Mouse (Mus musculus) CH12.LX (cell line): ENCODE results near the gene Zhx3. TPM values are rescaled to one million over a fixed set of nuclear protein-coding genes. Genes with fewer than 3 reads are reported as not detected.

Experiments used
- DNase-seq: peaks from one replicate; pipeline ENCODE4 v3.0.0-alpha.2; 2013; ENCODE audit errors: extremely low read depth
- H3K27ac ChIP-seq: 2 replicates; pipeline ENCODE4 v1.5.1; 2012; ENCODE audit warnings: low read depth, mild to moderate bottlenecking, control low read depth, moderate library complexity; ENCODE audit not compliant: insufficient read depth
- H3K27me3 ChIP-seq: replicated peaks from 2 replicates; pipeline ENCODE3; 2012; ENCODE audit warnings: inconsistent platforms
- H3K36me3 ChIP-seq, 2 experiments: replicated peaks in 1 of 2; 2 replicates each; pipeline versions ENCODE3 to v1.6.1; 2012; ENCODE audit warnings: inconsistent platforms in 1 of 2, low read length in 1 of 2, mild to moderate bottlenecking in 1 of 2, mixed read lengths in 1 of 2, moderate library complexity in 1 of 2; ENCODE audit not compliant: control insufficient read depth in 1 of 2, insufficient read depth in 1 of 2
- H3K4me1 ChIP-seq, 2 experiments: 2 replicates each; pipeline ENCODE4 v1.6.1; 2012; ENCODE audit warnings: inconsistent platforms in 1 of 2, moderate library complexity in 1 of 2; ENCODE audit not compliant: insufficient read depth in 2 of 2, control insufficient read depth in 1 of 2
- H3K4me2 ChIP-seq: 2 replicates; pipeline ENCODE4 v1.6.1; 2012; ENCODE audit warnings: low read depth, mild to moderate bottlenecking, control low read depth; ENCODE audit not compliant: poor library complexity, insufficient read depth, severe bottlenecking
- H3K4me3 ChIP-seq, 3 experiments: fragments of 150-350 bp in 1 of 3; sonication (generic) in 1 of 3; replicated peaks in 1 of 3; 2 replicates each; pipeline versions ENCODE3 to v1.5.1; 2011 to 2012; ENCODE audit warnings: low read depth in 2 of 3, low read length in 2 of 3, mild to moderate bottlenecking in 2 of 3, moderate library complexity in 2 of 3, control low read depth in 1 of 3, improper control_type of control experiment in 1 of 3, inconsistent platforms in 1 of 3, mixed read lengths in 1 of 3; ENCODE audit not compliant: poor library complexity in 1 of 3
- H3K79me2 ChIP-seq: replicated peaks from 2 replicates; pipeline ENCODE4 v1.6.1; 2012; ENCODE audit warnings: mild to moderate bottlenecking, moderate library complexity; ENCODE audit not compliant: control insufficient read depth, poor library complexity, insufficient read depth, severe bottlenecking; ENCODE audit errors: extremely low read depth
- H3K9ac ChIP-seq: 2 replicates; pipeline ENCODE4 v1.6.1; 2012; ENCODE audit warnings: low read depth, mild to moderate bottlenecking, control low read depth, moderate library complexity; ENCODE audit not compliant: insufficient read depth
- H3K9me3 ChIP-seq: replicated peaks from 2 replicates; pipeline ENCODE3; 2012; ENCODE audit warnings: low read length, inconsistent platforms, mixed read lengths
- CTCF ChIP-seq, 2 experiments: IDR thresholded peaks in 1 of 2; conservative IDR thresholded peaks in 1 of 2; 2 replicates each; pipeline ENCODE4 v1.5.1; 2011 to 2012; ENCODE audit warnings: low read depth in 2 of 2, low read length in 2 of 2, improper control_type of control experiment in 1 of 2, inconsistent platforms in 1 of 2, mild to moderate bottlenecking in 1 of 2, moderate library complexity in 1 of 2
- E2F4 ChIP-seq: IDR thresholded peaks from 2 replicates; pipeline ENCODE4 v1.6.1; 2011; ENCODE audit warnings: low read depth, low read length, improper control_type of control experiment; ENCODE audit not compliant: insufficient replicate concordance
- HCFC1 ChIP-seq: IDR thresholded peaks from 2 replicates; pipeline ENCODE4 v1.6.1; 2012; ENCODE audit warnings: low read depth, mild to moderate bottlenecking, inconsistent platforms, low read length, improper control_type of control experiment
- IRF4 ChIP-seq: IDR thresholded peaks from 2 replicates; pipeline ENCODE4 v1.6.1; 2014; ENCODE audit warnings: low read depth, mild to moderate bottlenecking, inconsistent platforms, low read length, improper control_type of control experiment
- JUN ChIP-seq: IDR thresholded peaks from 2 replicates; pipeline ENCODE4 v1.6.1; 2011; ENCODE audit warnings: low read depth, mild to moderate bottlenecking, low read length, improper control_type of control experiment, moderate library complexity; ENCODE audit not compliant: insufficient read depth
- JUND ChIP-seq: conservative IDR thresholded peaks from 2 replicates; pipeline ENCODE4 v1.6.1; 2011; ENCODE audit warnings: low read depth, low read length, improper control_type of control experiment
- MAFK ChIP-seq: IDR thresholded peaks from 2 replicates; pipeline ENCODE4 v1.6.1; 2011; ENCODE audit warnings: low read length, improper control_type of control experiment; ENCODE audit not compliant: insufficient replicate concordance
- MAZ ChIP-seq: IDR thresholded peaks from 2 replicates; pipeline ENCODE4 v1.6.1; 2012; ENCODE audit warnings: low read depth, mild to moderate bottlenecking, inconsistent platforms, low read length, improper control_type of control experiment, moderate library complexity
- MEF2A ChIP-seq: IDR thresholded peaks from 2 replicates; pipeline ENCODE4 v1.6.1; 2014; ENCODE audit warnings: low read depth, mild to moderate bottlenecking, inconsistent platforms, low read length, improper control_type of control experiment, borderline replicate concordance
- MYC ChIP-seq: IDR thresholded peaks from 2 replicates; pipeline ENCODE4 v1.6.1; 2011; ENCODE audit warnings: low read depth, mild to moderate bottlenecking, improper control_type of control experiment, low read length
- NRF1 ChIP-seq: IDR thresholded peaks from 2 replicates; pipeline ENCODE4 v1.6.1; 2014; ENCODE audit warnings: low read depth, mild to moderate bottlenecking, inconsistent platforms, low read length, improper control_type of control experiment, moderate library complexity
- POLR2A ChIP-seq: IDR thresholded peaks from 2 replicates; pipeline ENCODE4 v1.6.1; 2011; ENCODE audit warnings: low read depth, mild to moderate bottlenecking, improper control_type of control experiment, low read length
- RAD21 ChIP-seq: IDR thresholded peaks from 2 replicates; pipeline ENCODE4 v1.6.1; 2011; ENCODE audit warnings: low read depth, mild to moderate bottlenecking, low read length, improper control_type of control experiment, moderate library complexity
- SIN3A ChIP-seq: IDR thresholded peaks from 2 replicates; pipeline ENCODE4 v1.6.1; 2012; ENCODE audit warnings: low read length, improper control_type of control experiment, inconsistent platforms
- SMC3 ChIP-seq: IDR thresholded peaks from 2 replicates; pipeline ENCODE4 v1.6.1; 2011; ENCODE audit warnings: low read depth, low read length, improper control_type of control experiment
- TBP ChIP-seq: conservative IDR thresholded peaks from 2 replicates; pipeline ENCODE4 v1.6.1; 2011; ENCODE audit warnings: low read depth, low read length, improper control_type of control experiment
- ZNF384 ChIP-seq: IDR thresholded peaks from 2 replicates; pipeline ENCODE4 v1.6.1; 2012; ENCODE audit warnings: low read depth, low read length, improper control_type of control experiment, inconsistent platforms
- dilution Hi-C: fragments of 300-500 bp; cut with MboI; formaldehyde crosslinking; loops from 2 replicates; pipeline ENCODE4 v1.14.3; 2020; ENCODE audit warnings: low sequenced_read_pairs; ENCODE audit not compliant: extremely low pct_unique_long_range_greater_than_20kb, extremely low pct_ligation_motif_present
- in situ Hi-C: fragments of 300-500 bp; cut with MboI; formaldehyde crosslinking; loops from 3 replicates; pipeline ENCODE4 v1.14.3; 2019; ENCODE audit warnings: low sequenced_read_pairs, low pct_ligation_motif_present, low pct_unique_long_range_greater_than_20kb, mixed read lengths
- polyA plus RNA-seq: library from polyadenylated mRNA; unstranded; fragments of >175 nt; gene quantifications from 2 replicates; pipeline ENCODE4 v1.2.1, GENCODE M21; 2012; ENCODE audit warnings: low read depth; ENCODE audit not compliant: insufficient read length
- total RNA-seq, 2 experiments: library from RNA; depleted of rRNA; stranded (reverse); fragments of 300-350 nt in 1 of 2; fragments of >200 nt in 1 of 2; gene quantifications; 2 replicates each; pipeline ENCODE4 v1.2.3; 2012 to 2014

Zhx3 gene
- total and polyA plus RNA-seq, 3 experiments, result 1.3 to 4.2 (median 2.6) TPM

DNA sequence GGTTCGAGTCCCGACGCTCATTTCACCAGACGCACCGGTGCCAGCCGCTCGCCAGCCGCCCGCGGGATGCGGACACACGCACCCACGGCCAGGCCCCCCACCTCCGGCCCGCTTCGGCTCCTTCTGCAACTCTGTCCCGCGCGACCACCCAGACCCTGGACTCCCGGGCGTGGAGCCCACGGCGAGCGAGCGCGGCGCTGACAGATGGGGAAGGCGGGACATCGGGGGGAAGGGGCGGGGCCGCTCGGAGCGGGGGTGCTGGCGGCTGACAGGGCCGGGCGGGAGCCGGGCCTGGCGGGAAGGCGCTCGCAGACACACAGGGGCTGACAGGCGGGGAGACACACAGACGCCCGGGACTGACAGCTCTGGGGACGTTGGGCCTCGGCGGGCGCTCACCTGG, 403 bp downstream of the Zhx3 start:
- Histone ChIP-seq H3K4me1 (peaks cover 2 to 9% of the 10 kb centered on the region in 2 experiments; a peak in 2 of 4 replicates), H3K4me3 (peak overlapping the region; percentile 55 to 91 (median 74)), H3K9ac (peak overlapping the region; percentile 92), H3K27me3 (no peaks in the 10 kb centered on the region), H3K4me2 (peak overlapping the region; percentile 74; the same call in 1 of the 2 replicates), H3K36me3 (no peaks in the 10 kb centered on the region), H3K27ac (peak overlapping the region; percentile 55), H3K9me3 (peaks cover 5% of the 10 kb centered on the region), H3K79me2 (peaks cover 2% of the 10 kb centered on the region; the same call in 1 of the 2 replicates)
- peak; percentile 33 for DNase-seq
- in situ Hi-C loops (no loop called here), dilution Hi-C loops (no loop called here)
- TF ChIP-seq MAZ, result no peak
- TF ChIP-seq SIN3A, result peak; percentile 28; the same call in 1 of the 2 replicates
- TF ChIP-seq MEF2A, result no peak

DNA sequence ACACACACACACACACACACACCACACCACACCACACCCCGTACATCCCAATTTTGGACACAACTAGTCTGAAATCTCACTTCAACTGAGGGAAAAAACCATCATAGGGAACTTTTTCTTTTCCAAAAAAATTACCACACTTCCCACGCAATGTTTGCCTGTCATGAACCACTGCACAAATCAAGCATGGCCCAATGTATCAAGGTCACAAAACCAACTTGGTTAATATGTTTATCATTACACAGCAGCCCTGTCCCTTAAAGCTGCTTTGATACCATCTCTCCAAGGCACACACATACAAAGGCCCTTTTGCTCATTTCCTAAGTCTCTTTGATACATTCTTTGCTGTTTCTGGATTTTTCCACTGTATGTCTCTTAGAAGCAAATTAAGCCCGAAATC, 1.5 kb downstream of the Zhx3 start:
- in situ Hi-C loops, result no loop called here

DNA sequence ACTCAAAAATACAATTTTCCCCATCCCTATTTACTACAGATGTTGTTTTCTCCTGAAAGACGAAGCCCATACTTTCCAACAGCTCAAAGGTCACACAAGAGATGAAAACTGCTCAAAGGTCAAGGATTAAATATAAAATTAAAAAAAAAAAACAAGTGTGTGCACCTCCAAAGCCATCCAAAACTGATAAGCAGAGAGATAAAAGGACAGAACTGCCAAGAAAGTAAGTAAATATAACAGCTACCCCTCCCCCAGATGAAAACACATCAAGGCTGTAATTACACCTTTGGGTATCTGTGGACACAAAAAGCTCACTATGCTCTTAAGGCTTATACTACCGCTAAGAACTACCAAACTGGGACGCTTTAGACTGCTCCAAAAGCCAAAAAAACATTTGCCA, 3.4 kb downstream of the Zhx3 start:
- peaks cover 2% of the 10 kb centered on the region; the same call in 1 of the 2 replicates for H3K79me2 ChIP-seq
- TF ChIP-seq NRF1 (no peak), TBP (no peak), MEF2A (no peak), JUND (no peak), HCFC1 (no peak)
- peaks cover 2 to 9% of the 10 kb centered on the region in 2 experiments; a peak in 2 of 4 replicates for H3K4me1 ChIP-seq
- no peaks in the 10 kb centered on the region for H3K9me3 ChIP-seq
- DNase-seq, result no peak
- H3K36me3 ChIP-seq, result no peaks in the 10 kb centered on the region
- H3K9ac ChIP-seq, result no peak overlapping the region
- no peak overlapping the region for H3K27ac ChIP-seq
- no peak overlapping the region for H3K4me3 ChIP-seq
- H3K27me3 ChIP-seq, result no peaks in the 10 kb centered on the region
- dilution Hi-C loops (no loop called here), in situ Hi-C loops (no loop called here)
- no peak overlapping the region for H3K4me2 ChIP-seq

More for the DNA sequence above, 1.5 kb downstream of the Zhx3 start:
- DNase-seq, result no peak
- no peak overlapping the region for H3K4me3 ChIP-seq
- peaks cover 5% of the 10 kb centered on the region for H3K9me3 ChIP-seq
- dilution Hi-C loops, result no loop called here
- no peaks in the 10 kb centered on the region for H3K36me3 ChIP-seq
- peaks cover 2 to 9% of the 10 kb centered on the region in 2 experiments; a peak in 2 of 4 replicates for H3K4me1 ChIP-seq
- H3K27ac ChIP-seq, result no peak overlapping the region
- no peak overlapping the region for H3K9ac ChIP-seq
- peaks cover 2% of the 10 kb centered on the region; the same call in 1 of the 2 replicates for H3K79me2 ChIP-seq
- no peak overlapping the region for H3K4me2 ChIP-seq
- H3K27me3 ChIP-seq, result no peaks in the 10 kb centered on the region
- TF ChIP-seq SMC3, result no peak
- no peak for TF ChIP-seq IRF4
- no peak for TF ChIP-seq ZNF384
- TF ChIP-seq MYC, result no peak
- no peak for TF ChIP-seq CTCF (conservative IDR thresholded peaks at IDR 0.05 in 1 of 2, IDR thresholded peaks at IDR 0.05 in 1 of 2; ENCODE audit: low read depth in 2 of 2, low read length in 2 of 2)
- no peak for TF ChIP-seq POLR2A
- no peak for TF ChIP-seq JUN
- TF ChIP-seq MAFK, result no peak
- no peak for TF ChIP-seq RAD21
- no peak for TF ChIP-seq E2F4
- no peak for TF ChIP-seq TBP
